Mouse (Mus musculus) stomach, postnatal 0 days (tissue): ENCODE results near the gene Prrt3. TPM values are rescaled to one million over a fixed set of nuclear protein-coding genes. Genes with fewer than 3 reads are reported as not detected.

Experiments
- ATAC-seq: fragments of 200-750 bp; cut with Nextera tagmentation; 2 replicates; pipeline ENCODE4 v1.8.0; 2017; ENCODE audit not compliant: low FRiP score, low TSS enrichment
- DNase-seq: peaks from one replicate; pipeline ENCODE4 v3.0.0-alpha.2; 2016; ENCODE audit warnings: low spot score
- H3K27ac ChIP-seq: fragments of 300-500 bp; sonication (generic); replicated peaks from 2 replicates; pipeline ENCODE4 v1.5.1; 2014; ENCODE audit warnings: mild to moderate bottlenecking, control low read depth
- H3K27me3 ChIP-seq: fragments of 300-500 bp; sonication (generic); 2 replicates; pipeline ENCODE4 v1.6.1; 2014; ENCODE audit warnings: low read length; ENCODE audit not compliant: control insufficient read depth, insufficient read depth
- H3K36me3 ChIP-seq: fragments of 300-500 bp; sonication (generic); 2 replicates; pipeline ENCODE4 v1.6.1; 2014; ENCODE audit warnings: low read length, mixed read lengths; ENCODE audit not compliant: control insufficient read depth, insufficient read depth
- H3K4me1 ChIP-seq: fragments of 300-500 bp; sonication (generic); replicated peaks from 2 replicates; pipeline ENCODE4 v1.6.1; 2014; ENCODE audit warnings: antibody characterized with exemption; ENCODE audit not compliant: control insufficient read depth, insufficient read depth
- H3K4me2 ChIP-seq: fragments of 300-500 bp; sonication (generic); replicated peaks from 2 replicates; pipeline ENCODE4 v1.6.1; 2014; ENCODE audit warnings: low read depth, mild to moderate bottlenecking, control low read depth, moderate library complexity
- H3K4me3 ChIP-seq: fragments of 300-500 bp; sonication (generic); 2 replicates; pipeline ENCODE4 v1.5.1; 2014; ENCODE audit warnings: low read depth, low read length, control low read depth
- H3K9ac ChIP-seq: fragments of 300-500 bp; sonication (generic); 2 replicates; pipeline ENCODE4 v1.6.1; 2014; ENCODE audit warnings: mild to moderate bottlenecking, low read length, control low read depth, mixed read lengths
- H3K9me3 ChIP-seq: fragments of 300-500 bp; sonication (generic); 2 replicates; pipeline ENCODE4 v1.6.1; 2016; ENCODE audit warnings: low read length; ENCODE audit not compliant: control insufficient read depth
- CTCF ChIP-seq: IDR thresholded peaks from 2 replicates; pipeline ENCODE4 v1.5.1; 2016; ENCODE audit warnings: antibody characterized with exemption, low read depth, mild to moderate bottlenecking, moderate library complexity
- EP300 ChIP-seq: optimal IDR thresholded peaks from 2 replicates; pipeline ENCODE3; 2016; ENCODE audit warnings: antibody characterized with exemption
- WGBS: fragments of 180-500 bp; shearing (Covaris S2); extraction: QIAGEN DNeasy Blood & Tissue Kit; methylation state at CpG from one replicate; pipeline ENCODE4 v1.1.7; 2014; 5-methylcytosine and 5-hydroxymethylcytosine counted together
- polyA plus RNA-seq: library from polyadenylated mRNA; unstranded; fragments of >200 nt; fragmentation: Nextera tagmentation; extraction: Ambion mirVana; gene quantifications from 2 replicates; pipeline ENCODE4 v1.2.1, GENCODE M21; 2015

The Prrt3 gene
- polyA plus RNA-seq, 1 experiment from 2014 or later = 0.42 TPM

- Histone ChIP-seq H3K36me3 (peaks cover 7% of the 10 kb centered on the region; the same call in 1 of the 2 replicates), H3K9ac (no peak overlapping the region), H3K4me3 (no peak overlapping the region), H3K27me3 (no peaks in the 10 kb centered on the region), H3K9me3 (no peaks in the 10 kb centered on the region), H3K27ac (peak overlapping the region; percentile 63), H3K4me2 (no peak overlapping the region), H3K4me1 (0 out of 2 replicates have a peak, but pooled peaks cover 2% of the 10 kb centered on the region)
- peak; percentile 33; the same call in 1 of the 2 replicates for ATAC-seq
- DNase-seq = peak; percentile 62
- TF ChIP-seq EP300 (peak; percentile 42), CTCF (no peak)
- WGBS = 40% methylated on average over 7 of the region's 7 CpGs
Observed at GRCm38 (mm10) chr6:113487125-113487576, 14.6 kb downstream of the Prrt3 start.

GRCm38 (mm10) chr6:113483729-113484128 is 18.0 kb downstream of the Prrt3 start:
- ATAC-seq (no peak), DNase-seq (no peak)
- H3K27ac ChIP-seq = peak overlapping the region; percentile 70

GRCm38 (mm10) chr6:113483100-113483615 is 18.6 kb downstream of the Prrt3 start, which contains the start of gene Creld1:
Creld1 (plus strand) TSS chr6:113483297.
- 2% methylated on average over 26 of the region's 26 CpGs for WGBS
- H3K9ac ChIP-seq = peak within 1 kb of the TSS; percentile 60

More at GRCm38 (mm10) chr6:113483729-113484128, 18.0 kb downstream of the Prrt3 start:
- 12% methylated on average over 10 of the region's 10 CpGs for WGBS
- Histone ChIP-seq H3K9ac (peak overlapping the region; percentile 60), H3K4me2 (peak overlapping the region; percentile 77), H3K4me3 (peak overlapping the region; percentile 47), H3K4me1 (0 out of 2 replicates have a peak, but pooled peaks cover 2% of the 10 kb centered on the region), H3K9me3 (no peaks in the 10 kb centered on the region), H3K36me3 (no peaks in the 10 kb centered on the region), H3K27me3 (no peaks in the 10 kb centered on the region)
- TF ChIP-seq EP300 (no peak), CTCF (peak; percentile 29)

GRCm38 (mm10) chr6:113482477-113483099 is 19.1 kb downstream of the Prrt3 start:
- peak; percentile 40 for ATAC-seq
- H3K9ac ChIP-seq = peak overlapping the region; percentile 59

More at GRCm38 (mm10) chr6:113483100-113483615, 18.6 kb downstream of the Prrt3 start, which contains the start of gene Creld1:
- TF ChIP-seq CTCF = no peak; the same call in 1 of the 2 replicates
- TF ChIP-seq EP300 = no peak
- H3K27ac ChIP-seq = peak within 1 kb of the TSS; percentile 81
- H3K27me3 ChIP-seq = no peaks in the 10 kb centered on the region
- DNase-seq = peak; percentile 97
- ATAC-seq = peak; percentile 92
- H3K36me3 ChIP-seq = no peaks in the 10 kb centered on the region
- H3K4me1 ChIP-seq = 0 out of 2 replicates have a peak, but pooled peaks cover 2% of the 10 kb centered on the region
- H3K9me3 ChIP-seq = no peaks in the 10 kb centered on the region
- peak within 1 kb of the TSS; percentile 47 for H3K4me3 ChIP-seq
- H3K4me2 ChIP-seq = peak within 1 kb of the TSS; percentile 77

GRCm38 (mm10) chr6:113480555-113481373 is 21.0 kb downstream of the Prrt3 start:
- H3K4me2 ChIP-seq = no peak overlapping the region
- H3K9ac ChIP-seq = no peak overlapping the region
- TF ChIP-seq CTCF = no peak
- TF ChIP-seq EP300 = no peak
- peak; percentile 44 for ATAC-seq
- H3K4me3 ChIP-seq = no peak overlapping the region
- no peaks in the 10 kb centered on the region for H3K27me3 ChIP-seq
- DNase-seq = peak; percentile 65
- H3K27ac ChIP-seq = peak overlapping the region; percentile 53
- H3K36me3 ChIP-seq = no peaks in the 10 kb centered on the region
- no peaks in the 10 kb centered on the region for H3K9me3 ChIP-seq
- WGBS = 45% methylated on average over 18 of the region's 18 CpGs
- H3K4me1 ChIP-seq = 0 out of 2 replicates have a peak, but pooled peaks cover 2% of the 10 kb centered on the region

More at GRCm38 (mm10) chr6:113482477-113483099, 19.1 kb downstream of the Prrt3 start:
- TF ChIP-seq CTCF (peak; percentile 33; the same call in 1 of the 2 replicates), EP300 (no peak)
- Histone ChIP-seq H3K9me3 (no peaks in the 10 kb centered on the region), H3K4me1 (0 out of 2 replicates have a peak, but pooled peaks cover 2% of the 10 kb centered on the region), H3K27me3 (no peaks in the 10 kb centered on the region), H3K36me3 (no peaks in the 10 kb centered on the region), H3K4me2 (peak overlapping the region; percentile 77), H3K4me3 (peak overlapping the region; percentile 47), H3K27ac (peak overlapping the region; percentile 81)
- 5% methylated on average over 56 of the region's 65 CpGs for WGBS
- DNase-seq = peak; percentile 69
